Mouse (Mus musculus) urinary bladder, postnatal 4 days (tissue): ENCODE results near the gene Iqcg.
A peak's percentile ranks its signal among the peaks of the same experiment; 100 is the strongest.

Experiments
- DNase-seq, 2 experiments: peaks; one replicate each; pipeline ENCODE4 v3.0.0; 2021 to 2022; ENCODE audit warnings: low spot score in 2 of 2

Gene Iqcg

GRCm38 (mm10) chr16:33053141-33053540 lies 2.9 kb downstream of the Iqcg start:
- DNase-seq = no peak

- no peak for DNase-seq
These were observed 6.2 kb downstream of the Iqcg start for GRCm38 (mm10) chr16:33049809-33050208.

- DNase-seq = no peak
These were observed 7.3 kb downstream of the Iqcg start for GRCm38 (mm10) chr16:33048686-33049085.

DNA sequence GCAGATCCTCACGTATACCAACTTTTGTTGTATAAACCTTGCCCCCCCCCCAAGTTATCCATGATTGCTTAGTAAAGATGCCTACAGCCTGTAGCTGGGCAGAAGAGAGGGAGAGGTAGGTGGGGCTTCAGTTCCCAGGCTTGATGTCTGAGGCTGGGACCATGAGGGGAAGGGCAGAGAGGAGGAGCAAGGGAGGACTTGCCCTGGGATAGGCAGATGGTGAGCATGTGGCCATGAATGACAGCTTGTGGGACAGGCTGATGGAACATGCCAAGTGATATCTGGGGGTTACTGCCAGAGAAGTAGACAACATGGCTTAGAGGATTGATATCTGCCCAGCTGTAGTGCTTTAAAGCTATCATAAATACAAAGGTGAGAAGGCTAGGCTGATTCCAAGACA lies 8.0 kb downstream of the Iqcg start:
- DNase-seq = no peak

DNA sequence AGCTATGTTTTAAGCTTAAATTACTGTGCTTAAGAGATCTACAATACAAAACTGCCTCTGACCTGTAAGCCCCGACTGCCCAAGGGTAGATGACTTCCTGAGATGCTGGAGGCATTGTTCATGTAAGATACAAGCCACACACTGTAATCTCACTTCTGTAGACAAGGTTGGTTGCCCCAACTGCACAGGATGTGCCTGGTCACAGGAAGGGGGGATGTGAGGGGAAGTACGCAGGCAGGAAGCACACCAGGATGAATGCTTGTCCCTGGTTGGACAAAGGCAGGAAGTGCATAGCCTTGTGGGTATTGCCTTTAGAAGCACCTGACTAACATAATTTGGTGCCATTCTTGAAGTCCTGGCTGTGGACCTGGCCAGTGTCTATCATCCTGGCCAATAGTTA lies 12.8 kb downstream of the Iqcg start:
- DNase-seq = no peak

DNA sequence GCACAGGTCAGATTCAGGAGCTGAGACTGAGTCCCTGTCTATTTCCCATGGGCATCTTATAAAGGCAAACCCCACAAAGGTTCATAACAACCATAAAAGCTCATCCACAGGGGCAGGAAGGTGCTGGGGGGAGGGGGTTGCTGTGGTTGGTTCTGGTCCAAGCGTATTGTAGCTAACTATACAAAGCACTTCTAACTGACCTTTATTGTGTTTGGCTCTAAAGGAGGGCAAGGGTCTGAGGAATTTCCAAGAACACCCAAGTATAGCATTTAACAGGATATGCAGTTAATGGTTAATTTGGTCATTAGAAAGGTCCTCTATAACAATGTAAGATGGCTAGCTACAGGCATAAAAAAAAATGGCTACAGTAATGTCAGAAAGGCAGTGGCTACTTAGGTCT lies 13.3 kb downstream of the Iqcg start:
- DNase-seq = no peak

DNA sequence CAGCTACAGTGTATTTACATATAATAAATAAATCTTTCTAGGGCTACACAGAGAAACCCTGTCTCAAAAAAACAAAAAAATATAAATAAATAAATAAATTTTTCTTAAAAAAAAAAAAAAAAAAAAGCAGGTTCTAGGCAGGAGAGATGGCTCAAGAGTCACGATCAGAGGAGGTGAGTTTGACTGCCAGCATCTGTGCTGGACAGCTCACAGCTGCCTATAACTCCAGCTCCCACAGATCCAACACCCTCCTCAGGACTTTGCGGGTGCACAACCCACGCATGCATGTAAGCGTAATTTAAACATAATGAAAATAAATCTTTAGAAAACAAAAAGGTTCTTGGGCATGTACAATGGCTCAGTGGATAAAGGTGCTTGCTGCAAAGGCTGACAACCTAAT lies 20.0 kb downstream of the Iqcg start:
- DNase-seq = no peak

DNA sequence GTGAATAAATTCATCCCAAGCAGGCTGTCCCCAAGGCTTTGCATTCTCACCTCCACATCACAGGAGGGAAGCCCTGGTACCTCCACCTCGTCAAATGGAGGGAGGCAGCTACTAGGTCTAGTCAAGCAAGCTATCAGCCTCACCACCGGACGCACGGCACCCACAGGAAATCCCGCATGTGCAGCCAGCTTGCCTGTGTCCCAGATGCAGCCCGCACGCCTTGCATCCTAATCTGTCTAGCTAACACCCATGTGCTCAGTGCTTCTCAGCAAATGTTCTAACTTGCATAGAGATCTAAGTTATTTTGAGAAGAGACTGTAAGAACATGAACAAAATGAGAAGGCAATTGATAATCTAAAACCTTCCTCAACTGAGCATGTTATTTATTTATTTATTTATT lies 29.7 kb downstream of the Iqcg start:
- DNase-seq = no peak

- no peak for DNase-seq
These were observed 31.4 kb downstream of the Iqcg start for GRCm38 (mm10) chr16:33024456-33025104.

DNA sequence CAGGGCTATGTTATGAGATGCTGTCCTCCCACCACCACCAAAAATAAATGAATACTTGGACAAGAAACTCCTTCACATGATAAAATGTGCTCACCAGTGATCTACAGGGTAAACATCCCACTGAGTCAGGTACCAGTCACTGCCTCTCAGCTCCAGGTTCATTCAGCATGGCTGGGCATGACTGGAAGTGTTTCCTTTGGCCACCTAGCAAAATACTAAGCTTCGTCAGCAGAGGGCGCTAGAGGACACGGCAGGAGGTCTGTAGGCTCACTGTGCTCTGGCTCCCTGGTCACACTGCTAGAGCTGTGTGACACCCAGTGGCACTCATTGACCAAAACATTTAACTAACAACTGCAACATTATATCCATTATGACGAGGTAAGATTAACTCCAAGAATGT lies 32.3 kb downstream of the Iqcg start:
- peak; percentile 64 to 89 for DNase-seq

- DNase-seq = no peak
These were observed 34.6 kb downstream of the Iqcg start for GRCm38 (mm10) chr16:33021381-33021780.

GRCm38 (mm10) chr16:33019117-33019770 lies 36.8 kb downstream of the Iqcg start:
- DNase-seq = no peak

DNA sequence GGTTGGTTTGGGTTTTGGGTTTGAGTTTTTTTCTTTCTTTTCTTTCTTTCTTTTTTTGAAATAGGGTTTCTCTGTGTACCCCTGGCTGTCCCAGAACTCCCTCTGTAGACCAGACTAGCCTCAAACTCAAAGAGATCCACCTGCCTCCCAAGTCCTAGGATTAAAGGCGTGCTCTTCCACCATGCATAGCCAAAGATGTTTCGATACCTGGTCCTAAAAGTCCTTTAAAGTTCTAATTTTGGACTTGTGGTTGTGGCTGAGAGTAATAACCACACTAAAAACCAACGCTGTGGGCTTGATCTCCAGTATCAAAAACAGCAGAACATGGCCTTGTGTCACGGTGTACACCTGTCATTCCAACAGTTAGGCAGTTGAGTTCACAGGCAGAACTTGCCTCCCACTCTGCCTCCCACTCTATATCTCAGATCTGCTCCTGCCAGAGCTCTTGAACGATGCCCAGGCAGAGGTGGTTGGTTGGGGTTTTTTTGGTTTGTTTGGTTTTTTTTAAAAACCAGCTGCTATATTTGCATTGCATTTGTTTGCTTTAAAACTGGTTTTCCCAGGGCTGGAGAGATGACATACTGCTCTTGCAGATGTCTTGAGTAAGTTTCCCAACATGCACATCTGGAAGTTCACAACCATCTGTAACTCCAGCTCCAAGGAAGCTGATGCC lies 38.2 kb downstream of the Iqcg start:
- no peak for DNase-seq

DNA sequence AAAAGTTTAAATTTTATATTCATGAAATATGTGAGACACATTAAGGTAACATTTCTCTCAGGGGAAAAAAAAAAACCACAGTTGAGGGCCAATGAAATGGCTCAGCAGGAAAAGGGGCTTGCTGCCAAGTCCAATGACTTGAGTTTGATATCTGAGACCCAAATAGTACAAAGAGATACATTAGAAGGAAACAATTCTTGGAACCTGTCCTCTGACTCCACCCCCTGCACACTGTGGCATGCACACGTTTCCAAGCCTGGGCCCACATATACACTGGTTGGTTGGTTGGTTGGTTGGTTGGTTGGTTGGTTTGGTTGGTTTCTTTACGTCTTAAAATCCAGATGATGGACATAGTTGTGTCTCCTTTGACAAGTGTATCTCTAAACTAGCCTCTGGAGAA lies 40.0 kb downstream of the Iqcg start:
- DNase-seq = no peak

- no peak for DNase-seq
These were observed 40.6 kb downstream of the Iqcg start for GRCm38 (mm10) chr16:33015396-33015907.

- no peak for DNase-seq
These were observed 41.1 kb downstream of the Iqcg start for GRCm38 (mm10) chr16:33014921-33015320.

- DNase-seq = no peak
These were observed 42.2 kb downstream of the Iqcg start for GRCm38 (mm10) chr16:33013801-33014200.

- no peak for DNase-seq
These were observed 45.9 kb downstream of the Iqcg start for GRCm38 (mm10) chr16:33010166-33010565.

DNA sequence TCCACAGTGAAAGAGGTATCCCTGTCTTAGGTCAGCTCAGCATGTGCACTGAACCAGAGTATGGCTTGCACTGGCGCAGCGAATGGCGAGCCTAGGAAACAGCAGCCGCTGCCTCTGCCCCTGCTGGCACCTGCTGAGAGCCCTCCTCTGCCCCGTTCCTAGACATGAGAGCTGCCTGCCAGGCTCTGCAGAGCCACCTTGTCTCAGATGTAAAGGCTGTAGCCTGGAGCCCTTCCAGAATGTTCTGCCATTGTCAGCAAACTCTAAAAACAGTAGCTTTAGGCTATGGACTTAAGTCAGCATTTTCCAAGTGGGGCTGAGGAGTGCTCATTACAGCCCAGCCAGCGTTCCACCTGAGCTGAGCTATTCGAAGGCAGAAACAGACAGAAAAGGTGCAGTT lies 48.6 kb downstream of the Iqcg start:
- no peak for DNase-seq

DNA sequence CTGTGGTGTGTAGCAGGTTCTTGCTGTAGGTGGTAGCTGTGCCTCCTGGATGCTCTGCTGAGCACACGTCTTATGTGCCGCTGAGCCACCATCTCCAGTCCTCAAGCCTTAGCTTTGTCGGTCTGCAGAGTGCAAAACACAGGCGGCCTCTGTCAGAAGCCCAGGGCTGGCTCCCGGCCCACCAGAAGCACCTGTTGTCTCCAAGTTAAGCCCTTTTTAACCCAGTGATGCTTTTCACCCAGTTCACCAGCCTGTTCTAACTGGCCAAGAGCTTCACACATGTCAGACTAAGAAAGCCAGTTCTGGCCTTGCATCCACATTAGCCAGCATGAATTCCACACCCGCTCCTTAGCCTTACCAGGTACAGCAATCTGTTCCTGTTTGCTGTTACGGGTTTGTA lies 49.1 kb downstream of the Iqcg start:
- DNase-seq = no peak

GRCm38 (mm10) chr16:33005216-33005615 lies 50.8 kb downstream of the Iqcg start:
- no peak for DNase-seq

DNA sequence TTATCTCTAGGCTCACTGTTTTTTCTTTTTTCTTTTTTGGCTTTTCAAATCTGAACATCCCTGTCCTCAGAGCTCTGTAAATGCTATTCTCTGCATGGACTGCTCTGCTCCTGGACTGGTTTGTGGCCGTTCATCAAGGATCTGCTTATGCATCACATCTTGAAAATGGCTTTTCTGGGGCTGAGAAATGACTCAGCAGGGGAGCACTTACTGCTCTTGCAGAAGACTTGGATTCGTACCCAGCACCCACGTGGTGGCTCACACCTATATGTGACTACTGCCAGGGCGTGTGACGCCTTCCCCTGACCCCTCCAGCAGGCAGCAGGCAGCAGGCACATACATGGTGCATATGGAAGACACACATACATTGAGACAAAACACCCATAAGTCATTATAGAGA lies 63.9 kb downstream of the Iqcg start:
- no peak for DNase-seq

DNA sequence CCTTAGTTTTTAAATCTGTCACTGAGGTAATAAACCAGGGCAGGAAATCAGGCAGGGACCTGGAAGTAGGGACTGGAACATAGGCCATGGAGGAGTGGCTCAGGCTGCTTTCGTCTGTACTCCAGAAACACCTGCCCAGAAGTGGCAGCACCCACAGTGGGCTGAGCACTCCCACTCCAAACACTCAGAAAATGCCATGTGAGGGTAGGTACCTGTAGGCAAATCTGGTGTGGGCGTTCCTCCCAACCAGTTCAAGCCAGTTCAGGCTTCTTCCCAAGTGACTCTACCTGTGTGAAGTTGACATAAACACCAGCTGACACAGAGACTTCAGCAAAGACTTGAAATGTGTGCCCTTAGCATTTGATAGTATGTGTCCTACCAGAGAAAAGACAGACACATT lies 71.4 kb downstream of the Iqcg start:
- DNase-seq = no peak
